Mouse (Mus musculus) kidney, embryonic 16.5 days (tissue): ENCODE measurements around the gene Tdrd12. TPM values are rescaled to one million over a fixed set of nuclear protein-coding genes. Genes with fewer than 3 reads are reported as not detected.

Source experiments
- ATAC-seq: fragments of 200-750 bp; cut with Nextera tagmentation; 2 replicates; pipeline ENCODE4 v1.8.0; 2017; ENCODE audit warnings: moderate TSS enrichment; ENCODE audit not compliant: low FRiP score, low TSS enrichment
- H3K27ac ChIP-seq: fragments of 300-500 bp; sonication (generic); 2 replicates; pipeline ENCODE4 v1.5.1; 2014; ENCODE audit warnings: low read length
- H3K27me3 ChIP-seq: fragments of 300-500 bp; sonication (generic); 2 replicates; pipeline ENCODE4 v1.6.1; 2014; ENCODE audit warnings: low read length, control low read depth, mixed read lengths; ENCODE audit not compliant: insufficient read depth
- H3K36me3 ChIP-seq: fragments of 300-500 bp; sonication (generic); 2 replicates; pipeline ENCODE4 v1.6.1; 2014; ENCODE audit warnings: low read length, control low read depth, mixed read lengths; ENCODE audit not compliant: insufficient read depth
- H3K4me1 ChIP-seq: fragments of 300-500 bp; sonication (generic); 2 replicates; pipeline ENCODE4 v1.6.1; 2014; ENCODE audit warnings: low read length, control low read depth, mixed read lengths; ENCODE audit not compliant: insufficient read depth
- H3K4me2 ChIP-seq: fragments of 300-500 bp; sonication (generic); replicated peaks from 2 replicates; pipeline ENCODE4 v1.6.1; 2014; ENCODE audit warnings: low read depth, low read length
- H3K4me3 ChIP-seq: fragments of 300-500 bp; sonication (generic); 2 replicates; pipeline ENCODE4 v1.5.1; 2014; ENCODE audit warnings: mild to moderate bottlenecking, low read length
- H3K9ac ChIP-seq: fragments of 300-500 bp; sonication (generic); replicated peaks from 2 replicates; pipeline ENCODE4 v1.6.1; 2014; ENCODE audit warnings: low read length
- H3K9me3 ChIP-seq: fragments of 300-500 bp; sonication (generic); 2 replicates; pipeline ENCODE4 v1.6.1; 2016; ENCODE audit warnings: low read length, control low read depth
- WGBS: fragments of 180-500 bp; shearing (Covaris S2); extraction: QIAGEN DNeasy Blood & Tissue Kit; methylation state at CpG from one replicate; pipeline ENCODE4 v1.1.7; 2014; 5-methylcytosine and 5-hydroxymethylcytosine counted together
- polyA plus RNA-seq: library from polyadenylated mRNA; unstranded; fragments of >200 nt; fragmentation: Nextera tagmentation; extraction: Ambion mirVana; gene quantifications from 2 replicates; pipeline ENCODE4 v1.2.1, GENCODE M21; 2015

Tdrd12 gene
- polyA plus RNA-seq = 0.14 and 0.24 TPM in 2 replicates

DNA sequence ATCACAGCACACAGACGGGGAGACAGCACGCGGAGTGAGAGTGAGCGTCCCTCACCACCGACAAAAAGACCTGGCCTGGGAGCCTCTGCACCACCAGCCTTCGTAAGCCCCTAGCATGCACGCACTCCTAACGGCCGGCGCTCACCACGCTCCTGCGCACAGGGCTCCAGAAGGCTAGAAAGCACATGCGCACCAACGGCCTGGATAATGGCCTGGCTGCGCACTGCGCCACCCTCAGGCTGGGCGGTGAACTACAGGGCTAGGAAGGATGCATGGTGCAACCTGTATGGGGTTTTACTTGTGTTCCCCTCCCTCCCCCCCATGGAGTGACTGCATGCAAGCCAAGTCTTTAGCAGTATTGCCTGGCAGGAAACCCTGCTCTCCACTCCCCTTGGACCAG, at the start of gene Tdrd12:
Tdrd12 (minus strand) TSS at position 184 of the 400 bp plus-strand sequence.
- no peaks in the 10 kb centered on the region for H3K36me3 ChIP-seq
- H3K4me3 ChIP-seq = no peak within 1 kb of the TSS
- no peak within 1 kb of the TSS for H3K4me2 ChIP-seq
- no peak within 1 kb of the TSS for H3K27ac ChIP-seq
- H3K27me3 ChIP-seq = no peaks in the 10 kb centered on the region
- no peaks in the 10 kb centered on the region for H3K9me3 ChIP-seq
- no peaks in the 10 kb centered on the region for H3K4me1 ChIP-seq
- no peak within 1 kb of the TSS for H3K9ac ChIP-seq
- ATAC-seq = no peak
- WGBS = 90% methylated on average over 17 of the region's 17 CpGs

DNA sequence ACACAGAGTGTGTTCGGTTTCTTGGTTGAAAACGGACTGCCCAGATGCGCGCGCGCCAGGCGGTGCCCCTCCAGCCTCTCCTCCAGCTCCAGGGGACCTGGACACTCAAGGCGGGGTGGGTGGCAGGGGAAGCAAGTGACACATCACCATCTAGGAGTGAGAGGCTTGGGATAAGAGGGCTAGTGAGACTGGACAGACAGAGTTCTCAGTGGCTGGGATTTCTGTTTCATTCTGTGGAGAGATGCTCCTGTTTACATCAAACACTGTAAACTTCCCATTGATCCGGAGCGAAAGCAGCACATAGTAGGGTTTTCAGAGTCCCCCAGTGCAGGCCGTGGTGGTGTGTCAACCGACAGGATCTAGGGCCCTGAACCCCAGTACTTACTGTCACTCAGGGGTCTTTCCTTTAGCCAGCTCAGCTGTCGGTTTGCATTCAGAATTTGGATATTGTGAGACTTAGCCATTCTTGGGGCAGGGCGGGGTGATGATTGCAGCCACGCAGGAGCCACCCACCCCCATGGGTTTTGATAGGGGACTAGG, 49.4 kb upstream of the Tdrd12 start:
- peaks cover 4% of the 10 kb centered on the region for H3K36me3 ChIP-seq
- peaks cover 23% of the 10 kb centered on the region for H3K4me1 ChIP-seq
- H3K9me3 ChIP-seq = no peaks in the 10 kb centered on the region; the same call in 1 of the 2 replicates
- ATAC-seq = no peak
- peaks cover 31% of the 10 kb centered on the region for H3K27me3 ChIP-seq
- 22% methylated on average over 15 of the region's 15 CpGs for WGBS
- H3K9ac ChIP-seq = peak overlapping the region; percentile 86
- peak overlapping the region; percentile 92 for H3K4me3 ChIP-seq
- H3K4me2 ChIP-seq = peak overlapping the region; percentile 100
- H3K27ac ChIP-seq = no peak overlapping the region

DNA sequence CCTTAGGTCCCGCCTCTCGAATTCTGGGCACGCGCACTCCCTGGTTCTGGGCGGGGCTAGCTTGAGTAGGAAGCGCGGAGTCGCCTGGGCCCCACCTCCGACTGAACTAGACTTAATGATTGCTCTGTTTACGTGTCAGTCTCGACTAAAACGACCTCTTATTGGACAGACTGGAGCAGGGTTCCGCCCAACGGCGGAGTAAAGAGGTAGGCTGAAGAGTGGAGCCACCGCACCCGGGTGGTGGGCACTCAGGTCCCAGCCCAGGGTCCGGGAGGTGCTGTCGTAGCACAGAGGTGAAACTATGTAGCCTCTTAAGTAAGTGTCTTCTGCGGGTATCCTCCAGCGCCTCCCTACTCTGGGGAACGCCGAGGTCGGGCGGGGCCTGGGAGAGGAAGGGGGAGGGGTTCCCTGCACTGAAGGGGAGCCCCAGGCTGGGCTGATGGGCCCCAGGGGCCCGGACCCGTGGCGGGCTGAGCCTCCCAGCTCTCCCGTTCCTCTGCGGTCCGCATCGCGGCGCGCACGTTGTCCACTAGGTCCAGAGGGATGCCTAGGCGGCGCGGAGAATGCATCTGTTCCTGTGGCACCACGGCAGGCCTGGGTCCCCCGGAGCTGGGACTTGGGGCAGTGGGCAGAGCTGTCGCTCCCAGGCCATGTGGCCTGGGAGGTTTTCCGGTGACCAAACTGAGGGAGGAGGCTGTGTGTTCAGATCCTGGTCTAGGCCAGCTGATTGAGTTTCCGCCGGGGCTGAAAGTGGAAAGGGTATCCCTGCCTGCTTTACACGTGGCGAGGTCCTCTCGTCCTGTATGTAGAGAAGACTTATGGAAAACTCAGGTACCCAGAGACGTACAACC, 48.7 kb upstream of the Tdrd12 start, which contains the start of gene Ankrd27:
Ankrd27 (plus strand) TSS at position 190 of the 851 bp plus-strand sequence.
- Histone ChIP-seq H3K36me3 (no peaks in the 10 kb centered on the region), H3K4me2 (peak within 1 kb of the TSS; percentile 100), H3K9ac (peak within 1 kb of the TSS; percentile 86), H3K4me1 (peaks cover 23% of the 10 kb centered on the region), H3K9me3 (no peaks in the 10 kb centered on the region; the same call in 1 of the 2 replicates), H3K4me3 (peak within 1 kb of the TSS; percentile 92), H3K27ac (peak within 1 kb of the TSS; percentile 81), H3K27me3 (peaks cover 31% of the 10 kb centered on the region)
- WGBS = under 1% methylated on average over 49 of the region's 49 CpGs
- peak; percentile 99 for ATAC-seq

DNA sequence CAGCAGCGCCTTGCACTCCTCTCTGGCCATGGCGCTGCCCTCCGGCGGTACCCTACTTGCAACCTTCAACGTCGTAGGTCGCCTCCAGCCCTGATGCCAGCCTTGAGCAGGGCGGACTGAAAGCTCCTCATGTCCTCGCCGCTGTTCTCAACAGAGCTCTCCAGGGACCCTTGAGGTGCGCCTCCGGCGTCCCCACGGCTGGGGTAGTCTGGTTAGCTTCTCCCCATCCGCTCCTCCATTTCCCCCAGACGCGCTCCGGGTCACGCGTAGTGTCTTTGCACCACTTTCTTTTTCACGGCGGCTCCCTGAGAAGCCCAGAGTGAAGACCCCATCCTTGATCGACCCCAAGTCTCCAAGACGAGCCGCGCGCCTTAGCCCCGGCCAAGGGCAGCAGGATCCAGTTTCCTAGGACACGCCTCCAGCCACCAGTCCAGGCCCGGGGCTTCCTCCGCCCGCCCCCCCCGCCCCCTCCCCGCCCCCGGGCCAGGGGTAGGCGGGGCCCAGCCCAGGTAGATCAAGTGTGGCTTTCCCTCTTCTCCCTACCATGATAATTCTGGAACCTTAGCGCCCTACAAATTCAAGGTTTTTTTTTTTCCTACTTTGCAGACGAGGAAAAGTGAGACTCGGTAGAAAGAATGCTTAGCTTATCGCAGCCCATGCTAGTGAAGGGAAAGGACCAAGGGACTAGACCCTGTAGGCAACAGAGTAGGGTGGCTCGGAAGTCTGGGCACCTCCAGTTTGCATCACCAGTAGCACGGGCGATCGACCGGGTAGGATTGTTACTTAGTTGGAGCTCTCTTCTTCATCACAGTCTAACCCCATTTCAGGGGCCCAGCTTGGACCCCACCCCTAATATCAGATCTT, 47.9 kb upstream of the Tdrd12 start, which contains the start of gene Rgs9bp:
Rgs9bp (minus strand) TSS at position 392 of the 864 bp plus-strand sequence.
- H3K4me2 ChIP-seq = peak within 1 kb of the TSS; percentile 100
- no peaks in the 10 kb centered on the region; the same call in 1 of the 2 replicates for H3K9me3 ChIP-seq
- peak within 1 kb of the TSS; percentile 92 for H3K4me3 ChIP-seq
- peaks cover 31% of the 10 kb centered on the region for H3K27me3 ChIP-seq
- H3K9ac ChIP-seq = peak within 1 kb of the TSS; percentile 86
- H3K4me1 ChIP-seq = peaks cover 23% of the 10 kb centered on the region
- ATAC-seq = peak; percentile 84
- WGBS = under 1% methylated on average over 44 of the region's 45 CpGs
- H3K27ac ChIP-seq = peak within 1 kb of the TSS; percentile 81
- no peaks in the 10 kb centered on the region for H3K36me3 ChIP-seq

DNA sequence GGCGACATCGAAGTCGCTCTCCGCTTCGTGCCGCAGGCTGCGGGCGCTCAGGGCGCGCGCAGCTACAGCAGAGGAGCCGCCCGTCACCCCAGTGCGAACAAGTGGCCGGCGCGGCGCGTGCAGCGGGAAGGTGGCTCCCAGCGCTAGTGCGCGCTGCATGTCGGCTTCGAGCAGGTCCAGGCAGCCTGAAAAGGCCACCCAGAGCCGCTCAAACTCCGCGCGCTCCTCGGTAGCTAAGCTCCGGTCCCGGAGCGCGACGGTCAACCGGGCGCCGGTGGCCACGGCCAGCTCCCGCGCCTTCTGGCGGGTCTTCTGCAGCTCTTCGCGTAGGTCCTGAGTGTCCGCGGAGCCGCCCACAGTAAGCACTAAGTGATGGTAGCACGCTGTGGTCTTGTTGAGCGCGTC, 47.2 kb upstream of the Tdrd12 start:
- Histone ChIP-seq H3K4me2 (peak overlapping the region; percentile 100), H3K4me3 (peak overlapping the region; percentile 92), H3K36me3 (no peaks in the 10 kb centered on the region), H3K27me3 (peaks cover 31% of the 10 kb centered on the region), H3K9ac (peak overlapping the region; percentile 65), H3K27ac (no peak overlapping the region), H3K4me1 (peaks cover 23% of the 10 kb centered on the region), H3K9me3 (no peaks in the 10 kb centered on the region; the same call in 1 of the 2 replicates)
- WGBS = under 1% methylated on average over 50 of the region's 50 CpGs
- no peak for ATAC-seq

DNA sequence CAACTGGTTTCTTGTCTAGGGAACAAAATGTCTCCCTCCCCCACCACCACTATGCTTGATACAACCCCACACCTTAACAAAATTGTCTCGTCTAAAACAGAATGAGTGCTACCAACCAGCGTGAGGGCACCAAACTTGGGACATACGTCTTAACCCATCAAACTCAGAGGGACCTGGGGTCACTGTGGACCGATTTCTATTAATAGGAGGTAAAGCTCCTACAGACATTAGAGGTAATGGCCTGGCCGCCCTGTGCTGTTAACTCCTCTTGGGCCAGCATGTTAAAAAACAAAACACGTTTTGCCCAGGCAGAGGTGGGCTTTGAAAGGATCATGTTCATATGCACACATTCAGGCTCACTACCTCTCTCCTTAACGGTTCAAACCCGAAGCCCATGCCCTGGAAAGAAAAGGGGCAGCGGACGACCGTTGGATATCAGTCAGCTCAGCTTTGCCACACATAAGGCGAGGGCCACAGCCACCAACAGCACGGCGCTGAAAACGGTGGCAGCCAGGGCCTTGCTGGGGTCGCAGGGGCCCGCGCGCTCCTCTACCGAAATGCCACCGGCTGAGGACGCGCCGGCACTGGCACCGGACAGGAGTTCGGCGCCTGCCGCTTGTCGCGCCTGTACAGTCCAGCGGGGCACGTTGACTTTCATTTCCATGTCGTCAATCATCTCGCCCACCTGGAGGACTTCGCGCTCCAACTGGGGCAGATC, 46.7 kb upstream of the Tdrd12 start:
- H3K27ac ChIP-seq = no peak overlapping the region
- H3K4me3 ChIP-seq = peak overlapping the region; percentile 92
- no peak for ATAC-seq
- H3K36me3 ChIP-seq = no peaks in the 10 kb centered on the region
- peaks cover 31% of the 10 kb centered on the region for H3K27me3 ChIP-seq
- WGBS = 5% methylated on average over 36 of the region's 36 CpGs
- peak overlapping the region; percentile 65; the same call in 1 of the 2 replicates for H3K9ac ChIP-seq
- peak overlapping the region; percentile 100 for H3K4me2 ChIP-seq
- peaks cover 23% of the 10 kb centered on the region for H3K4me1 ChIP-seq
- H3K9me3 ChIP-seq = no peaks in the 10 kb centered on the region; the same call in 1 of the 2 replicates

DNA sequence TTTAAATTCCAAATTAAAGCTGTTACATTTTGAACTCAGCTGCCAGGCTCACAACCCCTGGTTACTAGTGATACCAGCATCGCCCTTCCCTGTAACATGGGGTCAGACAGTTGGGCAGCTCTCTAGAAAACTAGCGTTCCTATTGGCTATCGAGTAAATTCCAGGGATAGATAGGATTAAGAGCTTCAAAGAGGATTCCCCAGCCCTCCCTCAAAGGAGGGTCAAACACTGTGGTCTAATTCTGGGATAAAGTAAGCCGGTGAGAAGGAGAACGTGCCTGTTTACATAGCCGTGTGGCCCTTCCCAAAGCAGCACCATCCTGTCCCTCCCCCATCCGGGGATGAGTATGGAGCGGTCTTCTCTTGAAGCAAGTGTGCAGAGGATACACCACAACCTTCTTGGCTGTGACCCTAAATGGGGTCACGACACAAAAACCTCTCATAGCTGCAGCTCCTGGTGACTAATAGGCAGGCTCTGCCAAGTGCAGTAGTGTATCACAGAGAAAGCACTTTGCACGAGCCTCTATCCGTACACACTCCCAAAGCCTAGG, 46.0 kb upstream of the Tdrd12 start:
- Histone ChIP-seq H3K4me3 (no peak overlapping the region), H3K4me1 (peaks cover 19% of the 10 kb centered on the region), H3K27ac (no peak overlapping the region), H3K4me2 (no peak overlapping the region), H3K36me3 (no peaks in the 10 kb centered on the region), H3K27me3 (peaks cover 31% of the 10 kb centered on the region), H3K9me3 (no peaks in the 10 kb centered on the region; the same call in 1 of the 2 replicates), H3K9ac (no peak overlapping the region)
- WGBS = 23% methylated on average over 11 of the region's 11 CpGs
- ATAC-seq = no peak

DNA sequence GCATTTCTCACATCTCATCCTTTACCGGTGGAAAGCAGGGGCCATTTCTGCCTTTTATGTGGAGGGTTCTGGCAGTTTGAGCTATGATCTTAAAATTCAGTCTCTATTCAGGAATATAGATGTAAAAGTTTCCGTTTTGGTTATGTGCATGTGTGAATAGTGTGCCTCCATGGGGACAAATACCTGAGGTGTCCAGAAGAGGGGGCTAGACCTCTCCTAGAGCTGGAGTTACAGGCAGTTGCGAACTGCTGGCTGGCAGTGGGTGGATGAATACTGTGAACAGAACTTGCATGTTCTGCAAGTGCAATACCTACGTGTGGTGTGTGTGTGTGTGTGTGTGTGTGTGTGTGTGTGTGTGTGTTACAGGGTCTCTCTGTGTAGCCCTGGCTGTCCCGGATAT, 45.2 kb upstream of the Tdrd12 start:
- Histone ChIP-seq H3K9ac (no peak overlapping the region), H3K36me3 (no peaks in the 10 kb centered on the region), H3K27me3 (peaks cover 31% of the 10 kb centered on the region), H3K4me3 (no peak overlapping the region), H3K9me3 (no peaks in the 10 kb centered on the region; the same call in 1 of the 2 replicates), H3K27ac (no peak overlapping the region), H3K4me2 (no peak overlapping the region), H3K4me1 (peaks cover 18% of the 10 kb centered on the region)
- WGBS = 81% methylated on average over 5 of the region's 5 CpGs
- no peak for ATAC-seq
